Mouse (Mus musculus) olfactory bulb, adult 2 months (tissue): Measurements from ENCODE around the gene Htra2.

Experiments
- CTCF ChIP-seq: fragments of 200-500 bp; IDR thresholded peaks from 2 replicates; pipeline ENCODE4 v1.5.1; 2012; ENCODE audit warnings: low read depth, mild to moderate bottlenecking, low read length, moderate library complexity; ENCODE audit not compliant: insufficient read depth
- POLR2A ChIP-seq: fragments of 200-500 bp; IDR thresholded peaks from 2 replicates; pipeline ENCODE4 v1.6.1; 2012; ENCODE audit warnings: mild to moderate bottlenecking, low read depth, low read length, moderate library complexity; ENCODE audit not compliant: insufficient read depth

DNA sequence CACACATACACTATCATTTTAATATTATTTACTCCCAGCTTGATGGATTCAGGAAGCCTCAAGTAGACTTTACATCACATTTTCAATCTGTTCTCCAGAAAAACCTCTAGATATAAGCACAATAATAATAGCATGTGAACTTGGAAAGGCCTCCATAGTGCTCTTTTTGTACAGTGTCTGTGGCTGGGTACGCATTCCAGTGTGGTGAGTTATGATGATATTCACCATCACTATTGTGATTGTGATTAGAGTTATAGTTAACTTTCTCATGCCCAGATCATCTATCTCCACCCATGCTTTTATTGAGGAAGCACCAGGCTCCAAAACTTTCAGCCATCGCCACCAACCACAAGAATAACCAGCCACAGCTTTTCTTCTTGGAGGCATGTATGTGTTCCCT, 31.3 kb downstream of the Htra2 start:
- TF ChIP-seq CTCF (no peak), POLR2A (no peak)
